Mouse (Mus musculus) forebrain, embryonic 15.5 days (tissue): ENCODE data around the gene Atf1. TPM values are rescaled to one million over a fixed set of nuclear protein-coding genes. Genes with fewer than 3 reads are reported as not detected.

Experiments
- ATAC-seq: fragments of 200-750 bp; cut with Nextera tagmentation; replicated peaks from 2 replicates; pipeline ENCODE4 v1.8.0; 2017; ENCODE audit warnings: mild to moderate bottlenecking, moderate TSS enrichment, moderate library complexity
- H3K27ac ChIP-seq: fragments of 300-500 bp; sonication (generic); replicated peaks from 2 replicates; pipeline ENCODE4 v1.5.1; 2015; ENCODE audit warnings: mild to moderate bottlenecking, inconsistent platforms
- H3K27me3 ChIP-seq: fragments of 300-500 bp; sonication (generic); 2 replicates; pipeline ENCODE4 v1.6.1; 2015; ENCODE audit warnings: inconsistent platforms
- H3K36me3 ChIP-seq: fragments of 300-500 bp; sonication (generic); 2 replicates; pipeline ENCODE4 v1.6.1; 2015; ENCODE audit warnings: mild to moderate bottlenecking, inconsistent platforms
- H3K4me1 ChIP-seq: fragments of 300-500 bp; sonication (generic); 2 replicates; pipeline ENCODE4 v1.6.1; 2015; ENCODE audit warnings: inconsistent platforms
- H3K4me2 ChIP-seq: fragments of 300-500 bp; sonication (generic); replicated peaks from 2 replicates; pipeline ENCODE4 v1.6.1; 2015; ENCODE audit warnings: mild to moderate bottlenecking, inconsistent platforms
- H3K4me3 ChIP-seq: fragments of 300-500 bp; sonication (generic); 2 replicates; pipeline ENCODE4 v1.5.1; 2015; ENCODE audit warnings: mild to moderate bottlenecking, inconsistent platforms
- H3K9ac ChIP-seq: fragments of 300-500 bp; sonication (generic); replicated peaks from 2 replicates; pipeline ENCODE4 v1.6.1; 2015; ENCODE audit warnings: mild to moderate bottlenecking, inconsistent platforms
- H3K9me3 ChIP-seq: fragments of 300-500 bp; sonication (generic); 2 replicates; pipeline ENCODE4 v1.6.1; 2016; ENCODE audit warnings: inconsistent platforms
- WGBS: fragments of 180-500 bp; shearing (Covaris S2); methylation state at CpG from one replicate; pipeline ENCODE4 v1.1.7; 2015; ENCODE audit warnings: mixed read lengths; 5-methylcytosine and 5-hydroxymethylcytosine counted together
- polyA plus RNA-seq: library from polyadenylated mRNA; unstranded; fragments of >200 nt; fragmentation: Nextera tagmentation; extraction: Ambion mirVana; gene quantifications from 2 replicates; pipeline ENCODE4 v1.2.1, GENCODE M21; 2015

Gene Atf1
- 19.9 and 20.5 TPM in 2 replicates for polyA plus RNA-seq

- H3K4me1 ChIP-seq: peaks cover 27% of the 10 kb centered on the region
- peak within 1 kb of the TSS; percentile 100 for H3K27ac ChIP-seq
- H3K9me3 ChIP-seq: no peaks in the 10 kb centered on the region
- no peaks in the 10 kb centered on the region for H3K27me3 ChIP-seq
- H3K9ac ChIP-seq: peak within 1 kb of the TSS; percentile 100
- H3K36me3 ChIP-seq: no peaks in the 10 kb centered on the region
- under 1% methylated on average over 103 of the region's 133 CpGs for WGBS
- H3K4me2 ChIP-seq: peak within 1 kb of the TSS; percentile 48
- peak within 1 kb of the TSS; percentile 97 for H3K4me3 ChIP-seq
- ATAC-seq: peak; percentile 82
Observed at GRCm38 (mm10) chr15:100227663-100228534, at the start of gene Atf1. TSS of gene Atf1 (plus strand) at chr15:100227819.

GRCm38 (mm10) chr15:100178487-100178886 is 49.1 kb upstream of the Atf1 start:
- 72% methylated on average over 7 of the region's 7 CpGs for WGBS
- Histone ChIP-seq H3K4me2 (no peak overlapping the region), H3K27ac (no peak overlapping the region), H3K9me3 (no peaks in the 10 kb centered on the region), H3K4me1 (no peaks in the 10 kb centered on the region), H3K36me3 (peaks cover 58% of the 10 kb centered on the region), H3K9ac (no peak overlapping the region), H3K27me3 (no peaks in the 10 kb centered on the region), H3K4me3 (no peak overlapping the region)
- ATAC-seq: no peak

GRCm38 (mm10) chr15:100179685-100180084 is 47.9 kb upstream of the Atf1 start:
- no peak overlapping the region for H3K4me2 ChIP-seq
- H3K36me3 ChIP-seq: peaks cover 53% of the 10 kb centered on the region
- H3K4me1 ChIP-seq: no peaks in the 10 kb centered on the region
- no peak overlapping the region for H3K4me3 ChIP-seq
- H3K27me3 ChIP-seq: no peaks in the 10 kb centered on the region
- no peak overlapping the region for H3K27ac ChIP-seq
- no peak overlapping the region for H3K9ac ChIP-seq
- no peak for ATAC-seq
- no peaks in the 10 kb centered on the region for H3K9me3 ChIP-seq
- 90% methylated on average over 6 of the region's 6 CpGs for WGBS

GRCm38 (mm10) chr15:100180221-100180620 is 47.4 kb upstream of the Atf1 start:
- no peaks in the 10 kb centered on the region for H3K9me3 ChIP-seq
- H3K36me3 ChIP-seq: peaks cover 50% of the 10 kb centered on the region
- H3K27me3 ChIP-seq: no peaks in the 10 kb centered on the region
- no peak overlapping the region for H3K4me2 ChIP-seq
- 84% methylated on average over 4 of the region's 4 CpGs for WGBS
- no peak overlapping the region for H3K27ac ChIP-seq
- H3K4me3 ChIP-seq: no peak overlapping the region
- H3K9ac ChIP-seq: no peak overlapping the region
- ATAC-seq: 0 out of 2 replicates have a peak, but pooled peaks have one; percentile 38
- H3K4me1 ChIP-seq: no peaks in the 10 kb centered on the region

- Histone ChIP-seq H3K36me3 (peaks cover 62% of the 10 kb centered on the region), H3K9me3 (no peaks in the 10 kb centered on the region), H3K27ac (no peak overlapping the region), H3K4me1 (no peaks in the 10 kb centered on the region), H3K27me3 (no peaks in the 10 kb centered on the region), H3K4me2 (no peak overlapping the region), H3K4me3 (no peak overlapping the region), H3K9ac (no peak overlapping the region)
- 88% methylated on average over 10 of the region's 10 CpGs for WGBS
- no peak for ATAC-seq
Observed at GRCm38 (mm10) chr15:100181841-100182240, 45.8 kb upstream of the Atf1 start.

- WGBS: 90% methylated on average over 28 of the region's 28 CpGs
- peaks cover 71% of the 10 kb centered on the region for H3K36me3 ChIP-seq
- H3K27ac ChIP-seq: no peak overlapping the region
- no peaks in the 10 kb centered on the region for H3K9me3 ChIP-seq
- H3K4me3 ChIP-seq: no peak overlapping the region
- H3K27me3 ChIP-seq: no peaks in the 10 kb centered on the region
- no peak overlapping the region for H3K9ac ChIP-seq
- ATAC-seq: no peak
- no peaks in the 10 kb centered on the region for H3K4me1 ChIP-seq
- H3K4me2 ChIP-seq: no peak overlapping the region
Observed at GRCm38 (mm10) chr15:100182526-100183280, 44.9 kb upstream of the Atf1 start.

- WGBS: 92% methylated on average over 10 of the region's 10 CpGs
- Histone ChIP-seq H3K9ac (no peak overlapping the region), H3K36me3 (peaks cover 67% of the 10 kb centered on the region), H3K27ac (no peak overlapping the region), H3K27me3 (no peaks in the 10 kb centered on the region), H3K4me1 (no peaks in the 10 kb centered on the region), H3K4me2 (no peak overlapping the region), H3K4me3 (no peak overlapping the region), H3K9me3 (no peaks in the 10 kb centered on the region)
- ATAC-seq: no peak
Observed at GRCm38 (mm10) chr15:100183510-100183909, 44.1 kb upstream of the Atf1 start.

- 87% methylated on average over 5 of the region's 5 CpGs for WGBS
- no peak overlapping the region for H3K9ac ChIP-seq
- H3K4me1 ChIP-seq: no peaks in the 10 kb centered on the region
- no peak for ATAC-seq
- no peak overlapping the region for H3K27ac ChIP-seq
- no peaks in the 10 kb centered on the region for H3K9me3 ChIP-seq
- H3K4me3 ChIP-seq: no peak overlapping the region
- peaks cover 64% of the 10 kb centered on the region for H3K36me3 ChIP-seq
- H3K27me3 ChIP-seq: no peaks in the 10 kb centered on the region
- H3K4me2 ChIP-seq: no peak overlapping the region
Observed at GRCm38 (mm10) chr15:100184821-100185496, 42.7 kb upstream of the Atf1 start.

- no peak overlapping the region for H3K4me3 ChIP-seq
- no peak overlapping the region for H3K27ac ChIP-seq
- H3K36me3 ChIP-seq: peaks cover 69% of the 10 kb centered on the region
- WGBS: 89% methylated on average over 9 of the region's 9 CpGs
- H3K9ac ChIP-seq: no peak overlapping the region
- H3K4me2 ChIP-seq: no peak overlapping the region
- H3K27me3 ChIP-seq: no peaks in the 10 kb centered on the region
- H3K9me3 ChIP-seq: no peaks in the 10 kb centered on the region
- no peak for ATAC-seq
- H3K4me1 ChIP-seq: no peaks in the 10 kb centered on the region
Observed at GRCm38 (mm10) chr15:100186234-100186633, 41.4 kb upstream of the Atf1 start.

GRCm38 (mm10) chr15:100186882-100187672 is 40.5 kb upstream of the Atf1 start:
- 92% methylated on average over 8 of the region's 8 CpGs for WGBS
- ATAC-seq: no peak

GRCm38 (mm10) chr15:100188542-100188941 is 39.1 kb upstream of the Atf1 start:
- H3K4me3 ChIP-seq: no peak overlapping the region
- H3K27me3 ChIP-seq: no peaks in the 10 kb centered on the region
- no peak overlapping the region for H3K4me2 ChIP-seq
- H3K9ac ChIP-seq: no peak overlapping the region
- H3K4me1 ChIP-seq: no peaks in the 10 kb centered on the region
- H3K9me3 ChIP-seq: no peaks in the 10 kb centered on the region
- no peak for ATAC-seq
- no peak overlapping the region for H3K27ac ChIP-seq
- whole genome bisulfite sequencing: 95% methylated on average over 5 of the region's 5 CpGs
- H3K36me3 ChIP-seq: peaks cover 74% of the 10 kb centered on the region

More at GRCm38 (mm10) chr15:100186882-100187672, 40.5 kb upstream of the Atf1 start:
- Histone ChIP-seq H3K4me2 (no peak overlapping the region), H3K27me3 (no peaks in the 10 kb centered on the region), H3K4me1 (no peaks in the 10 kb centered on the region), H3K27ac (no peak overlapping the region), H3K9ac (no peak overlapping the region), H3K9me3 (no peaks in the 10 kb centered on the region), H3K4me3 (no peak overlapping the region), H3K36me3 (peaks cover 70% of the 10 kb centered on the region)
